Mouse (Mus musculus): ENCODE data around the gene Grik3. TPM values are rescaled to one million over a fixed set of nuclear protein-coding genes. Genes with fewer than 3 reads are reported as not detected.
A peak's percentile ranks its signal among the peaks of the same experiment; 100 is the strongest.

Grik3 gene
- polyA plus RNA-seq, 1 experiment = 0.08 TPM

DNA sequence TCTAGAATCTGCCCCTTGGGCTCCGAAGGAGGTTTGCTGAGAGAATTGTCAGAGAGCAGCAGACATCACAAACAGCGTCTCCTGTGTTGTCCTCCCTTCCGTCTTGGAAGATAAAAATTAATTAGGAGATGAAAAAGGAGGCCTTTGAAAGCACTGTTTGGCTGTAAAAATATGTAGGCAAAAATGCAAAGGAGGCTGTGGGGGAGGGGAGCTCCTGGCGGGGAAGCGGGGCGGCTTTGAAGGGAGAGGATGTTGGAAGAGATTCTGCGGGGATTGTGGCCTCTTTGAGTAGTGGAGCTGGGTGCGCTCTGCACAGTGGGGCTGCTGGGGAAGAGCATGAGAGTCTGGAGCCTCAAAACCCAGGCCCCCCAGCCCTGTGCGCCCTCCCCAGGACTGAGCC is 207.1 kb downstream of the Grik3 start:
- TF ChIP-seq POLR2A (IDR thresholded peaks at IDR 0.05; ENCODE audit: borderline replicate concordance, low read depth, low read length) = no peak
- no peak for TF ChIP-seq CTCF (IDR thresholded peaks at IDR 0.05; ENCODE audit: low read depth, low read length)
- Histone ChIP-seq H3K4me3 (ENCODE audit: insufficient read depth, low read length) (no peak overlapping the region), H3K27ac (ENCODE audit: insufficient read depth, low read depth, low read length) (no peak overlapping the region), H3K4me1 (ENCODE audit: control insufficient read depth, insufficient read depth, low read length) (no peaks in the 10 kb centered on the region)

- Histone ChIP-seq H3K4me1 (ENCODE audit: control insufficient read depth, insufficient read depth, low read length) (no peaks in the 10 kb centered on the region), H3K27ac (ENCODE audit: insufficient read depth, low read depth, low read length) (no peak overlapping the region), H3K4me3 (ENCODE audit: insufficient read depth, low read length) (no peak overlapping the region)
- TF ChIP-seq CTCF (IDR thresholded peaks at IDR 0.05; ENCODE audit: low read depth, low read length) = no peak
- TF ChIP-seq POLR2A (IDR thresholded peaks at IDR 0.05; ENCODE audit: borderline replicate concordance, low read depth, low read length) = no peak
Measured at GRCm38 (mm10) chr4:125699056-125699455, 208.6 kb downstream of the Grik3 start.

DNA sequence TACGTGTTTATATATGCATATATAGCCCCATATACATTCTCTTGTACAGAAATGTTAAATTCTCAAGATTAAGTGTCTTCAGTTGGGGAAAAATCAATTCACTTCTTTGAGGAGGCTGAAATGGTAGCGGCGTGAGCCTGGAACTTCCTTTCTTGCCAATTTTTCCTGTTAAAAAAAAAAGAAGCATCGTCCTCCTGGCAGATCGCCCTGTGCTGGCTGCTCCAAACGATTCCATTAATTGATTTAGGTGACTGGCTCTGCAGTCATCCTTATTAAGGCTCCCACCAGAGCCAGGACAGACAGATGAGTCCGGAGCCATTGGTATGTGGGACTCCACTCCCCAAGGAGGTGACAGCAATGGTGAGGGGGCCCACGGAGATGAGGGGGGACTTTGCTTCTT is 209.8 kb downstream of the Grik3 start:
- no peak for TF ChIP-seq POLR2A (IDR thresholded peaks at IDR 0.05; ENCODE audit: borderline replicate concordance, low read depth, low read length)
- no peak for TF ChIP-seq CTCF (IDR thresholded peaks at IDR 0.05; ENCODE audit: low read depth, low read length)
- no peaks in the 10 kb centered on the region for H3K4me1 ChIP-seq (ENCODE audit: control insufficient read depth, insufficient read depth, low read length)
- H3K4me3 ChIP-seq (ENCODE audit: insufficient read depth, low read length) = no peak overlapping the region
- no peak overlapping the region for H3K27ac ChIP-seq (ENCODE audit: insufficient read depth, low read depth, low read length)

DNA sequence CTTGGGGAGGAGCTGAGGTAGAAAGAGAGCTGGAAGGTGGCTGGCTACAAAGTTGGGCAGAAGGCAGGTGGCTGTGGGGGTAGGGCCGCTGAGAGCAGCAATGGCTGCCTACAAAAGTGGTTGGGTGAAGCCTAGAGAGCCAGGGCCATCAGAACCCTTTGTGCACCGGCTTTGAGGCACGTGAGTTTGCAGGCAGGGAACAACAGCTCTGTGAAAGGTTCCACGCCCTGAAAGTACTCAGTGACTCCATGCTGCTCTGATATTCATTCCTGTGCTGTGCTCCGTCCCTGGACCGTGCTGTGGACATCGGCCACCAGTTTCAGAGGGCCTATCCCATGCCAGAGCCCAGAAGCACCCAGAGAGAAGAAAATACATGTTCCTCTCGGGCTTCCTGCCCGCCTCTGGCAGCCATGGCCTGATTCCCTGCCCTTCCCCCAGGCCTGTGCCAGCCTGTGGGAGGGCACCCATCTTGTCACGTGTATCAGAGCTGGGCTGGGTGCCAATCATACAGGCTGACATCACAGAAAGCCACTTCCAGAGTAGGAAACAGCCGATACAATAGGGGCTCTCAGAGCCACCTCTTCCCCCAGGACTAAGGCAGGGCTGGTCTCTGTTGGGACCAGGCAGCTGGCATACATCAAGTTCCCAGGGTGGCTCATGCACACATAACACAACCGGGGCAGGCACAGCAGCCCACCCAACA is 212.3 kb downstream of the Grik3 start:
- Histone ChIP-seq H3K27ac (ENCODE audit: insufficient read depth, low read depth, low read length) (no peak overlapping the region), H3K4me1 (ENCODE audit: control insufficient read depth, insufficient read depth, low read length) (no peaks in the 10 kb centered on the region), H3K4me3 (ENCODE audit: insufficient read depth, low read length) (no peak overlapping the region)
- TF ChIP-seq POLR2A (IDR thresholded peaks at IDR 0.05; ENCODE audit: borderline replicate concordance, low read depth, low read length) (no peak), CTCF (IDR thresholded peaks at IDR 0.05; ENCODE audit: low read depth, low read length) (no peak)

DNA sequence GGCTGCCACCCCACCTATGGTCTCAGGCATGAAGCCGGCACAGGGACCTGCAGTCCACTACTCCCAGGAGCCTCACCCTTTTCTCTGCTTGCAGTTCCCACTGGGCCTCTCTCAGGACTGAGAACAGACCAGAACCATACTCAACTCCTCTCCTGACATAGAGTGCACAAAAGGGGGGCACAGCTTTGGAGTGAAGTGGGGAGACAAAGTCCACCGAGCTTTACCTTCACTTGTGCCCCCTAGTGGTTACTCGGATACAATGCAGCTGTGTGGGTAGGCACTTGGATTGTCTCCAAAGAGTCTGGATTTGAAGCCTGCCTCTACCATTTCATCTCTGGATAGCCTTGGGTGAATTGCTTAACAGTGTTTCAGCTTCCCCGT is 212.8 kb downstream of the Grik3 start:
- H3K4me3 ChIP-seq (ENCODE audit: insufficient read depth, low read length) = no peak overlapping the region
- no peak overlapping the region for H3K27ac ChIP-seq (ENCODE audit: insufficient read depth, low read depth, low read length)
- H3K4me1 ChIP-seq (ENCODE audit: control insufficient read depth, insufficient read depth, low read length) = no peaks in the 10 kb centered on the region
- no peak for TF ChIP-seq POLR2A (IDR thresholded peaks at IDR 0.05; ENCODE audit: borderline replicate concordance, low read depth, low read length)
- TF ChIP-seq CTCF (IDR thresholded peaks at IDR 0.05; ENCODE audit: low read depth, low read length) = peak; percentile 56; the same call in 1 of the 2 replicates

DNA sequence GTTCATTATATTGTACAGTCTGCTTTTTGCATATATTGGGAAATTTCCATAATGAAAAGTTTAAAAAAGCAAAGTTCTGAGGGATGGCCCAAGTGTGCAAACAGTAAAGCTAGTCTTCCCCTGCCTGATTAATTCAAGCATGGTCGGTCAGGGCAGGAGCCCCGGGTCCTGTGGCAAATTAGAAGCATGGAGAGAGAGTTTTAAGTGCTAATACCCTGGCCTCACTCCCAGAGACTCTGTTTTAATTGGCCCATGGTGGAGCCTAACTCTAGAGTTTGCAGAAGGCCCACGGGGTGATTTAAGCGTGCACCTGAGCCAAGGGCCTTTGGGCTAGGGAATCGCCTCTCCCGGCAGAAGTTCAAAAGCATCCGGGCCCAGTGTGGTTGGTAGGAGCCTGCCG is 215.2 kb downstream of the Grik3 start:
- no peaks in the 10 kb centered on the region for H3K4me1 ChIP-seq (ENCODE audit: control insufficient read depth, insufficient read depth, low read length)
- no peak overlapping the region for H3K27ac ChIP-seq (ENCODE audit: insufficient read depth, low read depth, low read length)
- TF ChIP-seq POLR2A (IDR thresholded peaks at IDR 0.05; ENCODE audit: borderline replicate concordance, low read depth, low read length) = no peak
- no peak for TF ChIP-seq CTCF (IDR thresholded peaks at IDR 0.05; ENCODE audit: low read depth, low read length)
- H3K4me3 ChIP-seq (ENCODE audit: insufficient read depth, low read length) = no peak overlapping the region

GRCm38 (mm10) chr4:125709716-125710115 is 219.2 kb downstream of the Grik3 start:
- Histone ChIP-seq H3K4me1 (ENCODE audit: control insufficient read depth, insufficient read depth, low read length) (no peaks in the 10 kb centered on the region), H3K27ac (ENCODE audit: insufficient read depth, low read depth, low read length) (no peak overlapping the region)
- TF ChIP-seq CTCF (IDR thresholded peaks at IDR 0.05; ENCODE audit: low read depth, low read length) = no peak
- TF ChIP-seq POLR2A (IDR thresholded peaks at IDR 0.05; ENCODE audit: borderline replicate concordance, low read depth, low read length) = no peak

GRCm38 (mm10) chr4:125717881-125718280 is 227.4 kb downstream of the Grik3 start:
- Histone ChIP-seq H3K4me1 (ENCODE audit: control insufficient read depth, insufficient read depth, low read length) (no peaks in the 10 kb centered on the region), H3K27ac (ENCODE audit: insufficient read depth, low read depth, low read length) (no peak overlapping the region), H3K4me3 (ENCODE audit: insufficient read depth, low read length) (no peak overlapping the region)
- TF ChIP-seq POLR2A (IDR thresholded peaks at IDR 0.05; ENCODE audit: borderline replicate concordance, low read depth, low read length) = no peak
- no peak for TF ChIP-seq CTCF (IDR thresholded peaks at IDR 0.05; ENCODE audit: low read depth, low read length)

More at GRCm38 (mm10) chr4:125709716-125710115, 219.2 kb downstream of the Grik3 start:
- H3K4me3 ChIP-seq (ENCODE audit: insufficient read depth, low read length) = no peak overlapping the region

DNA sequence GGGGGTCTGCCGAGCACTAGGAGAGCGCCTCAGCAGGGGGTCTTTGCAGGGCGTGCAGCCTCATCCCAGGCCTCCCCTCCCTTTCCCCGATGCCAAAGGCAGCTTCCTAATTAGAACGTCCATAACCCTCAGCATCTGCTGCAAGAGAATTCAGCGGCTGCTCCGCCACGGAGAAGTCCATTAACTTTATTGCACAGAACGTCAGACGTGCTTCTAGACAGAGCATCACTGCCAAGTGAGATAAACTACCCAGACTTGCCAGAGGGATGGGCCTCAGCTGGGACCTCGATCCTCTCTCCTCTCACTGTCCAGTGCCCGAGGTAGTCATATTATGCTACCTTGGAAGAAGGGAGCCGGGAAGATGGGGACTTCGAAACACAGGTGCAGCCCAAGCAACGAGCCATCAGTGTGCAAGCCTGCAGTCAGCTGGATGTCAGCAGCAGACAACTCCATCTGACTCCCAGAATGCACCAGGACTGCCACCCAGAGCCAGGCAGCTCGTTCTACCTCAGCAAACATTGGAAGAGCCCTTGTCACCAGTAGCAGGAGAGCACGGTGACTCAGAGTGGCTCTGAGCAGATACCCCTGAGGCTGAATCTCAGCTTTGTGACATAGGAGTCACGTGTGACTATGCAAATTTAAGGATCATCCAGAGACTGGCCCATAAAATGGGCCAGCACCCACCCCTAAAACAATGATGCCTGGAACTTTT is 228.1 kb downstream of the Grik3 start:
- no peak overlapping the region for H3K4me3 ChIP-seq (ENCODE audit: insufficient read depth, low read length)
- TF ChIP-seq CTCF (IDR thresholded peaks at IDR 0.05; ENCODE audit: low read depth, low read length) (no peak), POLR2A (IDR thresholded peaks at IDR 0.05; ENCODE audit: borderline replicate concordance, low read depth, low read length) (no peak)
- H3K4me1 ChIP-seq (ENCODE audit: control insufficient read depth, insufficient read depth, low read length) = no peaks in the 10 kb centered on the region
- no peak overlapping the region for H3K27ac ChIP-seq (ENCODE audit: insufficient read depth, low read depth, low read length)

- Histone ChIP-seq H3K4me3 (ENCODE audit: insufficient read depth, low read length) (no peak overlapping the region), H3K27ac (ENCODE audit: insufficient read depth, low read depth, low read length) (no peak overlapping the region), H3K4me1 (ENCODE audit: control insufficient read depth, insufficient read depth, low read length) (no peaks in the 10 kb centered on the region)
- no peak for TF ChIP-seq POLR2A (IDR thresholded peaks at IDR 0.05; ENCODE audit: borderline replicate concordance, low read depth, low read length)
- no peak for TF ChIP-seq CTCF (IDR thresholded peaks at IDR 0.05; ENCODE audit: low read depth, low read length)
Measured at GRCm38 (mm10) chr4:125726241-125726640, 235.7 kb downstream of the Grik3 start.
